Mouse (Mus musculus) heart, adult 8-10 months (tissue): ENCODE measurements around the gene Dtx3l. TPM values are rescaled to one million over a fixed set of nuclear protein-coding genes. Genes with fewer than 3 reads are reported as not detected.

Experiments
- DNase-seq: peaks from one replicate; pipeline ENCODE4 v3.0.0; 2022; ENCODE audit warnings: low spot score
- total RNA-seq, 4 experiments: library from RNA; stranded (reverse); gene quantifications; 2 replicates each; pipeline ENCODE4 v1.2.4; 2022

Gene Dtx3l
- total RNA-seq, 4 experiments from 2014 or later, result 8.1 to 11.3 (median 10.3) TPM

DNA sequence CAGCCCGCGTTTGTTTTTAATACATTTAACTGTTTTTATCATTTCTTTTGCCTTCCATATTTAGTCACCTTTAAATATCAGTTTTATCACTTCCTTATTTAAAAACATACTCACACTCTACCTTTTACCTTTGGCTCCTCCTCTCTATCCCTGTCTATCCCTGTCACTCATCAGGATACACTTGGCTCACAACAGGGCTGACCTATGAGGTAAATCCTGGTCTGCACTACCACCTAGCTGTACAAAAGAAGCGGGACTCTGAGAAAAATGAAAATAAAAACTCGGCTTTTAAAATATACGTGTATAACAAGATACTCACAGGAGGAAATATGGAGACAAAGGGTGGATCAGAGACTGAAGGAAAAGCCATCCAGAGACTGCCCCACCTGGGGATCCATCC lies 50.0 kb downstream of the Dtx3l start:
- DNase-seq, result no peak

- DNase-seq, result no peak
These were observed 50.8 kb downstream of the Dtx3l start for GRCm38 (mm10) chr16:35888174-35888573.

Other genes with a start within 250 kb of the Dtx3l start
- 10 to 100 TPM; 52.1 to 60.6 (median 55.7) TPM for gene Dirc2, start 169.8 kb downstream of the Dtx3l start, total RNA-seq
- gene Hspbap1, start 168.8 kb downstream of the Dtx3l start, total RNA-seq, result 1 to 10 TPM; 2.2 to 3.6 (median 2.6) TPM
- gene Parp14, start 67.6 kb downstream of the Dtx3l start, total RNA-seq, result 10 to 100 TPM in 2 of 4 experiments, 1 to 10 TPM in 2; 8.3 to 12.5 (median 10.3) TPM
- gene Parp9, start 681 bp downstream of the Dtx3l start, total RNA-seq, result 10 to 100 TPM in 2 of 4 experiments, 1 to 10 TPM in 2; 7.5 to 11.6 (median 9.8) TPM
- gene Kpna1, start 39.6 kb upstream of the Dtx3l start, total RNA-seq, result 100 to 1,000 TPM; 115 to 133 (median 122) TPM
- 1 to 10 TPM; 2.9 to 4.2 (median 3.7) TPM for gene Wdr5b, start 102.0 kb upstream of the Dtx3l start, total RNA-seq
- 100 to 1,000 TPM; 233 to 250 (median 245) TPM for gene Fam162a, start 132.4 kb upstream of the Dtx3l start, total RNA-seq
- gene Ccdc58, start 132.5 kb upstream of the Dtx3l start, total RNA-seq, result 10 to 100 TPM; 28.4 to 36.5 (median 31.4) TPM
- not detected for gene Csta1, start 192.1 kb upstream of the Dtx3l start, total RNA-seq
- not detected for gene Stfa2l1, start 217.7 kb upstream of the Dtx3l start, total RNA-seq
- gene Gm5483, start 245.1 kb upstream of the Dtx3l start, total RNA-seq, result not detected